Mouse (Mus musculus) layer of hippocampus, adult 11-12 months (tissue): ENCODE measurements around the gene Znhit6.

Experiments
- DNase-seq: peaks from one replicate; pipeline ENCODE4 v3.0.0; 2022; ENCODE audit warnings: low spot score

The Znhit6 gene

GRCm38 (mm10) chr3:145605437-145606123 lies 29.6 kb downstream of the Znhit6 start:
- no peak for DNase-seq

- no peak for DNase-seq
Observed at GRCm38 (mm10) chr3:145608320-145608719, 32.3 kb downstream of the Znhit6 start.

GRCm38 (mm10) chr3:145612662-145613061 lies 36.7 kb downstream of the Znhit6 start:
- no peak for DNase-seq

- DNase-seq, result no peak
Observed at GRCm38 (mm10) chr3:145613234-145613633, 37.2 kb downstream of the Znhit6 start.

GRCm38 (mm10) chr3:145614362-145615115 lies 38.5 kb downstream of the Znhit6 start:
- DNase-seq, result no peak

DNA sequence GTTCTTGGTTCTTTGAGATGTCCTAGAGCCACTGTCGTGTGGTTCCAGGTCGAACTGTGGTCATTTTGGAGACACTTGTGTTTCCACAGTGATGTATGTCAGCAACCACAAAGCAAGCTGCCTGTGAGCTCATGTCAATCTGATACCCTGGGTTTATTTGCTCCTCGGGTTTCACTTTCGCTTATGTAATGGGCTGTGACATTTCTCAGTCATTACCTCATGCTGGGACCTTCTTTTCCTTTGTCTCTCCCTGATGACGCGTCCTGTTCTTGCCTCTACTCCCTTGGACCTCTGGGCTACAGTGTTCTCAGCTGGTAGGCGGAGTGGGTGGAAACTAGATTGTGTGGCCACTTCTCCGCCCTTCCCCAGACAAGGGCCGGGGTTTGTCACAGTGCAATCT lies 42.3 kb downstream of the Znhit6 start:
- no peak for DNase-seq

DNA sequence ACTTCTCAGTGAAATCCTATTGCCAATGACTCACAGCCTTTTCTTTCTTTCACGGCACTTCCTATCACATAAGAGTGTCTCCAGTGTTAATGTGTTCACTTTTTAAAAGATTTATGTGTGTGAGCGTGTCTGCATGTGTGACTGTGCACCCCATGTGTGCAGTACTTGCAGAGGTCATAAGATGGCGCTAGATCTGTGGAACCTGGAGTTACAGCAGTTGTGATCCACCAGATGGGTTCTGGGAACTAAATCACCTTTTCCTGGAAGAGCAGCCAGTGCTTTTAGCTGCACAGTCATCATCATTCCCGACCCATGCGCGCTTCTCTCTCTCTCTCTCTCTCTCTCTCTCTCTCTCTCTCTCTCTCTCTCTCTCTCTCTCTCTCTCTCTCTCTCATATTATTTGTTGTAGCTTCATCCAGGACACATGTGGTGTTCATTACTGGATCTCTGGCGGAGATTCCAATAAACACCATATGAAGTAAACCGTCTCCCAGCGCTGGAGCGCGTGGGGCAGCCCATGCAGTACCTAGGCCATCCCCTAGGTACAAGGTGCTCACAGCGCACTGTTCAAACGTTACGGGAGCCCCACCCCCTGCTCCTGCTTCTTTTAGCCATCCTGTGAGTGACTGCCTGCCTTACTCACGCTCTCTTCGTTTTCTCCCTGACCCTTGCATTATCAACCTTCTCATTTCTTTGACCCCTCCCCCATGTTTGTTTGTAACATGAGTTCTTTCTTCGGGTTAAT lies 43.8 kb downstream of the Znhit6 start:
- DNase-seq, result no peak

- DNase-seq, result no peak
Observed at GRCm38 (mm10) chr3:145621209-145621608, 45.2 kb downstream of the Znhit6 start.

DNA sequence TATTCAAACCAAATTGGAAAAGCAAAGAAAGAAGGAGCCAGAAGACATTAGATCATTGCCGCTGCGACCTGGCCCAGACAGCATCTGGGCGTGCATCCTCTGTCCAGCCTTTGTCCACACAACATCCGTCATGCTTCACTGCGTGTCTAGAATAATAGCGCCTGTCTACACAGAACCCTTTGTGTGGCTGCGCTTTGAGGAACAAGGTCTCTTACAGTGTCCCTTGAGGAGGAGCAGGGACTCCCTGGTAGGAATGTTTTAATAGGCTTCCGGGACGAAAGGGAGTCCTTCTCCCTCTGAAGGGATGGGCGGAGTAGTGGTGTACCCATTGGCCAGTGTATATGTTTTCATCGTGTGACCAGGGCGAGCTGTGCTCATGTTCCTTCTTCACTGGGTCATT lies 47.0 kb downstream of the Znhit6 start:
- no peak for DNase-seq

DNA sequence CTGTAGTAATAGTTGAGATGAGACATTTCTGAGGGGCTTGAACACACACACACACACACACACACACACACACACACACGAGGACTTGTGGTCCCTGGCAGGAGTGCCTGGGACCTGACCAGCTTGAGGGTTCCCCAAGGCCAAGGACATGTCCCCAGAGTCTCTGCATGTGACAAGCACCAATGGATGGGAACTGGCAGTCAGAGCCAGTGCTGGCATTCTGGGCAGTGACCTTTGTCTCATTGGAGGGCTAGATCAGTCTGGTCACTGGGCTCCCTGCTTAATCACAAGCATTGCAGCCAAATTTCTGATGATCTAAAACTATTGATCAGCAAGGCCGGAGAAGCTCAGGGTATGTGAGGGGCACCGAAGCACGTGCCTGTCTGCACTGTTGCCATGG lies 48.8 kb downstream of the Znhit6 start:
- no peak for DNase-seq

- DNase-seq, result no peak
Observed at GRCm38 (mm10) chr3:145625546-145625945, 49.5 kb downstream of the Znhit6 start.

DNA sequence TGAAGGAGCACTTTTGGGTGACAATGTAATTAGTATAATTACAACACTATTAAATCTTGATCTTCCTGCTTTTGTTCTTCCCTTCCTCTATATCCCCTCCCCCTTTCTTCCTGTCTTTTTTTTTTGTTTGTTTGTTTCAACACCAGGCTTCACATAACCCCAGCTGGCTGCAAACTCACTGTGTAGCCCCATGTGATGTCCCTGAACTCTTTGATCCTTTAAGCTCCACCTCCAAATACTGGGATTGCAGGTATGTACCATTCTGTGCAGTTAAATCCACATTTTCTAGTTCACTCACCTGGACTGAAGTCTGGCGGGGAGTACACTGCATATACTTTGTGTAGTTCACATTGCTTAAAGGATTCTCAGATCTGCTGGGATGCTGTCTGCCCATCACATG lies 50.1 kb downstream of the Znhit6 start:
- DNase-seq, result no peak

- no peak for DNase-seq
Observed at GRCm38 (mm10) chr3:145627830-145628229, 51.8 kb downstream of the Znhit6 start.

DNA sequence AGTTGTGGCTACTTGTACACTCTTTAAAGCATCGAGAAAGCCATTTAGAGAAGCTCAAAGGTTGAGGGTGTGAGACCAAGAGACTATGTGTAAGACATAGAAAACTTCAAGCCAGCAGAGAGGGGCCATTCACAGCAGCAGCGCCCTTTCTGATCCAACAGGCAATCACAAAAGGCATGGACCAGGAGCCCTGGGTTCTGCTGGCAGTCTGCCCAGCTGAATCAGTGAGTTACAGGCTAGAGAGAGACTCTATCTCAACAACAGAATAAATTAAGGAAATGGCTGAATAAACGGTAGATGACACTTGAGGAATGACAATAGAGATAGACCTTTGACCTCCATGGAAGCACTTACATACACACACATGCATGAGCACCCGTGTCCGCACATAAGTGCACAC lies 52.6 kb downstream of the Znhit6 start:
- DNase-seq, result no peak

DNA sequence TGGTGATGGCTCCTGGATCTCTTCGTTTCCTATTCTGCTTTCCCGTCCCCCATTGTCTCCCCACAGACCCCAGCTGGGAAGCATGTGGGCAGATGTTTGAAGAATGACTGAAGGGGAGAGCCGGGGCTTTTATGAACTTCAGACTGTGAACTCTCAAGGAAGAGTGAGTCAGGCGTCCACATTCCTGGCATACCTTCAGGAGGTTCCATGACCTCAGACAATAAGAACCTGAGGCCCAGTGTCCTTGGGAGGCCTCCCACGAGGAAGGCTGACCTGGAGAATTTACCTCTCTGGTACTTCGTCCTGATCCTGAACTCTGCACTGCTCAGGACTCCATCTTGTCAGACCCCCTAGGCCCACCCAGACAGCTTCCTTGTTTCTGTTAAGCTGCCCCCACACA lies 56.9 kb downstream of the Znhit6 start:
- no peak for DNase-seq

- no peak for DNase-seq
Observed at GRCm38 (mm10) chr3:145634002-145634710, 58.2 kb downstream of the Znhit6 start.

DNA sequence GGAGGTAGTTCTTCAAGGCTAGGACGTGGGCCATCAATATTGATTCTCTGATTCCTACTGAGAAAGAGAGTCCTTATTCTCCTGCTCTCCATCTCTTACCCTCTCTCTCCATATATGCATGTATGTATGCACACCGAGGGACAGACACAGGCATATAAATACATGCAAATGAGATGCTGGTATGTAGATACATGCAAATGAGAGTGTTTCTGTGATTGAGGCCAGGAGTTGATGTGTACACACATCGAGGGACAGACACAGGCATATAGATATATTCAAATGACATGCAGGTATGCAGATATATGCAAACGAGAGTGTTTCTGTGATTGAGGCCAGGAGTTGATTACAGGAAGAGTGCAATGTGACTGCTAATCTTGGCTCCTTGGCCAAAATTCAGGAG lies 64.2 kb downstream of the Znhit6 start:
- no peak for DNase-seq

- DNase-seq, result no peak
Observed at GRCm38 (mm10) chr3:145640583-145640982, 64.6 kb downstream of the Znhit6 start.

GRCm38 (mm10) chr3:145641036-145641685 lies 65.2 kb downstream of the Znhit6 start:
- DNase-seq, result no peak

- DNase-seq, result no peak
Observed at GRCm38 (mm10) chr3:145641878-145642277, 65.9 kb downstream of the Znhit6 start.

- DNase-seq, result no peak
Observed at GRCm38 (mm10) chr3:145642861-145643260, 66.9 kb downstream of the Znhit6 start.

DNA sequence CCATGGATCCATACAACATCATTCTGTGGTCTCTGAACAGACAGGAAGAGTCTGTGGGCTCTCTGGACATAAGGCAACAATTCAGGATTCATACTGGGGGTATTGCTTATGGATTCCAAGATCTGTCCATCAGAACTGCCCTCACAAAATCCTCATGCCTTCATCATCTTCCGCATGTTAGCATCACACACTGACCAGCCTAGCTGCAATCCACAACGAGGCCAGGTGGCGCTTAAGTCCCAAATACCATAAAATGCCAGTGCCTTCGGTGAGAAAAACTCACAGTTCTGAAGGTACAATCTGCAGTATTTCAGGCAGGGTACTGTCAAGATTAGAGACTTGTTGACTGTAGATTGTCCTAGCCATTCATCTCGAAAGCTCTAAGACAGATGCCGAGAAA lies 69.5 kb downstream of the Znhit6 start:
- no peak for DNase-seq
